Mouse (Mus musculus): ENCODE results near the gene Epn2.

The Epn2 gene

DNA sequence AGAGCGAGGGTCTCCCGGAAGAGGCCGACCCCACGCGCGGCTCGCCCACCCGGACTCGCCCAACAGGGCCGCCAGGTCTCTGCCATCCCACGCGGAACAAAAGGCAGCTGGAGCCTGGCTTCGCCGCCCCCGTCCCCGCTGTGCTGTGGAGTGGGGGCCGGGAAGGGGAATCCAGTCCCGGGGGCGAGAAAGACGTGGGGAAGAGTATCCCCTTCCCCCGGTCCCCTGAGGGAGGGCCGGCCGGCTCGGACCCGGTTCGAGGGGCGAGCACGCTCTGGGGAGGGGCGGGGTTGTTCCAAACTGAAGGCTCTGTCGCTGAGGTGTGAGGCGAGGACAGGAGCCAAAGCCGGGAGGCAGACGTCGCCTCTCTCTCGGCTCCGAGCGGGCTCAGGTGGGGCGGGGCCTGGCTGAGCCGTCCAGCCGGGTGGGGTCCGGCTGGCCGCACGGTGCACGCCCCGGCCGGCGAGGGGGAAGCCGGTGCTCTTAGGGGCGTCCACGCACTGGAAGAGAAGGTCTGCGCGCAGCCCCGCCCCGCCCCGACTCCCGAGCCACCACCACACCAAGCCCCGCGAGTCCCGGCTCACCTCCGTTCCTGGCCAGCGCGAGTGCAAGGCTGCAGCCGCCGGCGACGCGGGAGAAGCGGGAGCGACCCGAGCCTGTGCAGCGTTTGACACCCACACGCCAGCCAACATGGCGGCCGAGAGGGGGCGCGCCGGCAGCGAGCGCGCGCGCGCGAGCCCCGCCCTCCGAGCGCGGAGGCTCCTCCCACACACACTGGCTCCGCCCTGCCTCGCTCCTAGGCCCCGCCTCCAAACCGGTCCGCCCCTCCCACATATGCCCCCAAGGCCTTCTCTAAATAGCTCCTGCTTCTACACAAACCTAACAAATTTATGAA, at the start of gene Epn2:
TSS of gene Epn2 (minus strand) at position 705 of the 895 bp plus-strand sequence.
- DNase-seq (ENCODE audit: low read depth, low spot score), result peak; percentile 81

DNA sequence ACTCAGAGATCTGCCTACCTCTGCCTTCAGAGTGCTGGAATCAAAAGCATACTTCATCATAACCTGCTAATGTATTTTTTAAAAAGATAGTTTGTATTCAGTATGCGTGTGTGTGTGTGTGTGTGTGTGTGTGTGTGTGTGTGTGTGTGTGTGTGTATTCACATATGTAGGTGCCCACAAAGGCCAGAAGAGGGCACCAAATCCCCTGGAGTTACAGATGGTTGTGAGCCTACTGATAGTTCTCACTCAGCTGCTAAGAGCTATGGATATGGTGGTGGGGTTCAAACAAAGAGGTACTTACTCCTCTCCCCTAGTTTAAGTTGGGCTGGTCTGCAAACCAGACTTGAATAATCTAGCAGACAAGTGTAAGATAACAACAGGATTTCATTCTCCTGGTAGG, 47.0 kb upstream of the Epn2 start:
- DNase-seq (ENCODE audit: low read depth, low spot score), result peak; percentile 37

DNA sequence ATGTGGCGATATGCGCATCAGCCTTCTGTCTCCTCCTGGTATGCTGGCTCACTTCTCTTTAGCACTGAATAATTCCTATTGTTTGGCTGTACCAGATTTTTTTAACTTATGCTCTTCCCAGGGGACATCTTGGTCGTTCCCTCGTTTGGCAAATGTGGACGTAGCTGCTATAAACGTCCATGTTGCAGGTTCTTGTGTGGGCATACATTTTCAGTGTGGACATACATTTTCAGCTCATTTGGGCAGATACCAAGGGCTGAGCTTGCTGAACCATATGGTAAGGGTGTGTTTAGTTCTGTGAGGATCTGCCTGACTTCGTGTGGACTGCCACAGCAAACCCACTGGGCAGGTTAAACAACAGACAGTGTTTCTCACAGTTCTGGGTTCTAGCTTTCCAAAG, 45.6 kb upstream of the Epn2 start:
- DNase-seq (ENCODE audit: low read depth, low spot score), result no peak

DNA sequence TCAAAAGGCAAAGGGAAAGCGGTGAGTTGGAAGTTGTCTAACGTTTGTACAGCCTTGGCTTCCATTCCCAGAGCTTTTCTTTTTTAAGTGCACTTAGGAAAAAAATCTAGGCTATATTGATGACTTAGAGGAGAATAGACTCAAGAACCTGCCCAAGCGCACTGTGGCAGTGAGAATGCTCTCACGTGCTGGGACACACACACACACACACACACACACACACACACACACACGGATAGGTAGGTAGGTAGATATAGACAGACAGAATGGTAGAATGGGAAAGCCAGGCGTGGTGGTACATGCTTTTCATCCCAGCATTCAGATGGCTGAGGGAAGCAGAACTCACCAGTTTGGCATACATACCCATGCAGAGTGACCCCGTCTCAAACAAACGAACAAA, 41.3 kb upstream of the Epn2 start:
- DNase-seq (ENCODE audit: low read depth, low spot score), result no peak

DNA sequence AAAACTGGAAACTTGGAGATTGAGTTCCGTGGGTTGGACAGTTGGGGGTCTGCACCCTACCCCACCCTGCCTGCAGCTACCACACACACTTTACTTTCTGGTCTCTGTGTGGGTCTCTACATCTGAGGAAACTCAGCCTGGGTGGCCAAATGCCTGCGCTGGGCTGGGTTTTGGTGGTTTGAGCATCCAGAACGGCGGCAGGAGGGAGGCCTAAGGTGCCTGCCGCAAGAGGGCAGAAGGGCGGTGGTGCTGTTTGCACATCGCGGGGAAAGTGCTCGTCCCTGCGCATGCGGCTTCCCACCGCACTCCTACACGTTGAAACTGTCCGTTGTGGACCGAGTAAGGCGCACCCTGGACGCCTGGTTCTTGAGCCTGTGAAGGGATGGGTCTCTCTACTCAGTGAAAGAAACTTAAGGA, 40.8 kb upstream of the Epn2 start:
- peak; percentile 98 for DNase-seq (ENCODE audit: low read depth, low spot score)

DNA sequence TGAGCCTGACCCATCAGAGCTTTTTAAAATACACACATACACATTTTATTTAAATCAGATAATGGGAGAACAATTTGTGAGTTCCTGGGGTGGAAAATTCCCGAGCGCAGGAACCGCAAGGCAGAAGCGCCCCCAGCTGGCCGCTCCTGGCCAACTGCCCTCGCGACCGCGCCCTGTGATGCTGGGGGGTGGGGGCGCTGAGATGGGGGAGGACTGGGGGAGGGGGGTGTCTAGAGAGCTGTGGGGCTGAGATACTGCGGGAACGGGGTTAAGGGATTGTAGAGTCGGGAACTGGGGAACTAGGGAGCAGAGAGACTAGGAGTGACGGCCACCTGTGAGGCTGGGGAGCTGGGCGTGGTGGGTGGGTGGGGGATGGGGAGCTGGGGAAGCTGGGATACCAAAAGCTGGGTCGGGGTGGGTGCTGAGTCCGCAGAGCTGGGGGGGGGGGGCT, 40.3 kb upstream of the Epn2 start:
- DNase-seq (ENCODE audit: low read depth, low spot score), result peak; percentile 88

DNA sequence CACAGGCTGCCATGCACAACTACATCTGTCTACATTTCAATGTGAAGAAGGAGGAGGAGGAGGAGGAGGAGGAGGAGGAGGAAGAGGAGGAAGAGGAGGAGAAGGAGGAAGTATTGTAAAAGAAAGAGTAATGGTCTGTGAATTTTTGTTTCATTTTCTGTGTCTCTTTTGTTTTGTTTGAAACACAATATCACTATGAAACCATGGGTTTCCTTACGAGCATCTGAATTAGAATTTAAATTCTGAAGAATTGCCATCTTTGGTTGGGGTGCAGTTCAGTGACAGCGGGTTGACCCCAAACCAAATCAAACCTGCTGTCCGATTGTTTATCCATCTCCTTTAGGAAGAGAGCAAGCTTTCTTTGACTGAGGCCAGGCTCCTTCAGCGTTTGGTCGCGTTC, 39.9 kb upstream of the Epn2 start:
- DNase-seq (ENCODE audit: low read depth, low spot score), result no peak

DNA sequence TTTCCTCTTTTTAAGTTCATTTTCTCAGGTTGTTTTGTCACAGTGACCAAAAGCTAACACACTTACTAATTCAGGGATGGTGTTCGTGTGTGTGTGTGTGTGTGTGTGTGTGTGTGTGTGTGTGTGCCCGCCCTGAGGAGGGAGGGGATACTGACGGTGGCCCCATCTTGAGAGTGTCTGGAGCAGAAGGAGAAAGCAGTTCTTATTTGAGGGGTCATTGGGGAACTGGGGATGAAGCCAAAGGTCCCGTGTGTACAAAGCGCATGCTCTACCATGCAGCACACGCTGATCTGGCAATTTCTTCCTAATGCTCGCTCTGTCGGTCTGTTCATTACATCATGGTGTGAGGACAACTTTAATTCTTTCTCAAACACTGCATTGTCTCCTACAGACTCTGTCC, 39.1 kb upstream of the Epn2 start:
- no peak for DNase-seq (ENCODE audit: low read depth, low spot score)

DNA sequence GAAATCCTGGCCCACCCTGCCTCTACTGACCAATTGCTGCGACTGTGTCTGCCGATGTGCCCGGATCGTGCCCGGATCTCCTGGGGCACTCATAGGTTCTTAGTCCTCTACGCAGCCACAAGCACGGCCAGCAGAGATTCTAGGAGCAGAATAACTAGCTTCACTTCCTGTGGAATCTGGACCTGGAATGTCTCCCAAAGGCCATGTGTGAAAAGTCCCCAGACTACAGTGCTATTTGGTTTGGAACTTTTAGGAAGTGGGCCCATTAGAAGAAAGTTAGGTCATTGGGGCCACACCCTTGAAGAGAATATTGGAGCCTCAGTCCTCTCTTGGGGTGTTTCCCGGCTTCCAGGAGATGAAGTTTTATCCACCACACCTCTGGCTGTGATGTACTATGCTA, 38.6 kb upstream of the Epn2 start:
- DNase-seq (ENCODE audit: low read depth, low spot score), result no peak

DNA sequence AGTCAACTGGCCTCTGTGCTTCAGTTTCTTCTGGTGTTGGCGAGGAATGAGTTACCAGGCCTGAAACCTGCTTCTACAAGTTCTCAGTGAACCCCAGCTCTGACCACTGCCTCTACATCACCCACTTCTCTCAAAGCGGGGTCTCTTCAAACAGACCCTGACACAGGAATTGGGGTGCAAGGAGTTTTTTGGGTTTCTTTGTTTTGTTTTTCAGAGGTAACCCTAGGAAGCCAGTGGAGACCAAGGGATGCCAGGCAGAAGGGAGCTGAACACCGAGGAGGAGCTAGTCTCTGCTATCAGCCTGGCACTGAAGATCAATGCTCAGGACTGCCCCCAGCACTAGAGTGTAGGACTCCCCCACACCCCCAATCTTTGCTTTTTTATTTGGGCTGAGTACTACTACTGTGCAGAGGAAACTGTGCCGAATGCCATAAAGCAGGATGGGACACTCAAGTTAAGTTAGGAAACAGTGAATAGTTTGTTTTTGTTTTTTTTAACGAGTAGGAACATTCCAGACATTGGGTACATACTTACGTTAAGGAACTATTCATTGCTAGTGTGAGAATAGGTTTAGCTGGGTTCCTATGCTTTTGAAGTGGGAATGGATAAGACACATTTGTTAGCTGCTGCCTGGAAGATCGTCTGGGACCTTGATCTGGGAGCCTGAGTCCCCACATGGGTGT, 37.9 kb upstream of the Epn2 start:
- DNase-seq (ENCODE audit: low read depth, low spot score), result no peak

DNA sequence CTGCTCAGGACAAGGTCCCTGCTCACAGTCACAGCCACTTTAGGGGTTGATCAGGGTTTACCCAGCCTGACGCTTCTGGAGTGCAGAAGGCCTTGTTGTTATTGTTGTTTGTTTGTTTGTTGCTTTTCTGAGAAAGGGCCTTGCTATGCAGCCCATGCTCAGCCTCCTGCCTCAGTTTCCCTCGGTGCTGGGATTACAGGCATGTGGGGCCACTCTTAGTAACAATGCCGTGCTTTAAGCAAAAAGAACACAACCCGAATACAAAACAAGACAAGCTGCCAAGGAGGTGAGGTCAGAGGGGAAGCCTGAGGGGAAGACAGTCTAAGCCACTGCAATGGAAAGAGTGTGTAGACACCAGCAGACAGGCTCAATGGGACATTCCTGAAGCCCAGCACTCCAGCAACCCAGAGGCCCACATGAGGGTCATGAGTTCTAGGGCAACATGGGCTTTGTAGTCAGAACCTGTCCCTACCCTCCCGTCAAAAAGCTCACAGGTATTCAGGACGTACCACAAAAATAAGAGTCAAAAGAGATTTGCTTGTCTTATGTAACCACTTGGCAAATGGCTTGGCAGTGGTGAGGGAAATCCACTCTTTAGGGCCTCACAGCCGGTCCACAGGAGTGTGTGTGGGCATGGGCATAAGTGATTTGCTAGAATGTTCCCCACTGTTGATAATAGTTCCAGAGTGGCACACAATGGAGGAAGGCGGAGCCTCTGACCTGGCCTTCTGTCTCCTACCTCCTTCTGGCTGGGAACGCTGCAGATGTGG, 37.2 kb upstream of the Epn2 start:
- no peak for DNase-seq (ENCODE audit: low read depth, low spot score)

DNA sequence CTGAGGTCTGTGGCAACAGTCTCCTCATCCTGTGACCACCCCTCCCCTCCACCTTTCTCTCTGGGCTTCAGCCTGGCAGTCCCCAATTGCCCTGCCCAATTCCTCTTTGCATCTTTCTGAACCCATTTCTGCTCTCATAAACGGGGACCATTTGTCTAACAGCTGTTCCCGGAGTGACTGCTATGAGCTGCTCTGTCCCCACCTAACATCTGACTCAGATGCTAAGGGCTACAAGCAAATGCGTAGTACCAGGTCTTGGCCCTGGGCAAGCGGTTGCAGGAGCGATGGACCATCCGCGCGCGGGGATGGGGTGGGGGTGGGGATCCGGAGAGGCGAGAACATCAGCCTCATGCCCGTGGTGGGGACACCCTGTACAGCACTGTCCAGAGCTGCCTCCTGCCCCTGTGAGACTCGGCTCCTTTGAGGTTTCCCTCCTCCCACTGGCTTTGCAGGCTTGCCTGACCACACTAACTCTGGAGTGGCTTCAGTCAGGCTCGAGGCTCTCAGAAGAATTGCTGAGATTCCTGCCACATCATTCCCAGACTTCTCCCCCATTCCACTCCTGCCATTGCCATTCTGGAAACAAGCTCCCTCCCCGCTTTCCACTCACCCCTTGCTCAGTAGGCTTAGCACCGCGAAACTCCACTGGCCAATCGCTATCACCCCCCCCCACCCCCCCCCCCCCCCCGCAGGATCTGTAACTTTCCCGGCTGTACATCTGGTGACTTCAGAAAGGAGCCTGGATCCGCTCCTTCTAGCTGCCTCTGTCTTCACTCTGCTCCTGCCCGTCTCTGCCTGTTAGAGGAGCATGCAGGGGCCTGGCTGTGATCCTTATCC, 36.4 kb upstream of the Epn2 start:
- DNase-seq (ENCODE audit: low read depth, low spot score), result no peak

DNA sequence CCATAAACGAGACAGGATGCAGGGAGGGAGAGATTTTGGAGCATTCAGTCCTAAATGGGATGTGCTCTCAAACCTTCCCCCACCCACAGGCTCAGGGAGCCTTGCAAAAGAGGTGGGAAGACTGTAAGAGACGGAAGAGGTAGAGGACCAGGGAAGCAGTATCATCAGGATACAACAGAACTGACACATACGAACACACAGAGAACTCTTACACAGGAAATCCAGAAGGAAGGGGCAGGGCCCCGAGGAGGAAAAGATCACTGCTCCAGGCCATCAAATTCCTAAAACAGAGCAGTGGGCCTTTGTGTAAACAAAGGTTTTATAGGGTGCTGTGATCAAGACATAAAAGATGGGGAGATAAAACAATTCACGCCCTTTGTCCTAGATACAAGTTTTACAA, 34.9 kb upstream of the Epn2 start:
- DNase-seq (ENCODE audit: low read depth, low spot score), result no peak

DNA sequence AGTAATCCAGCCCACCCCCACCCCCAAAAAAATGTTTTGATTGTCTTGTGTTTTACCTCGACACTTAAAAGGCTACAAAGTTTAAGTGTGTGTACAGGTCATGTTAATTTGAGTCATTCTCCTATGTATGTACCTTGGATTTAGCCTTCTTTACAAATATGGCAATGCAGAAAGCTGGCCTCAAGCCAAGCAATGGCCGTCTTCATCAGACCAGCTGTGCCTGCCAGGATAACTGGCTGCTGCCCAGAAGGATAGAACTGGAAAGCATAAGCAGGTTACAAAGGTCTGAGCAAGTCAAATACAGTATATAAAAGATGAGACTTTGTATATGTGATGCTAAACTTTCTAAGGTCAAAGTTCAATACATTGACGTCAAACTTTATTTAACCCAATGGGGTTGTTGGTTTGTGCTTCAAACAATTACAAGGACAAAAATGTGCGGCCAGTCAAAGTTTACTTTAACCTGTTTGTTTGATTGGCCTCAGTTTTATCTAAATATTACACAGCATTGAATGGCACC, 32.7 kb upstream of the Epn2 start:
- DNase-seq (ENCODE audit: low read depth, low spot score), result no peak

DNA sequence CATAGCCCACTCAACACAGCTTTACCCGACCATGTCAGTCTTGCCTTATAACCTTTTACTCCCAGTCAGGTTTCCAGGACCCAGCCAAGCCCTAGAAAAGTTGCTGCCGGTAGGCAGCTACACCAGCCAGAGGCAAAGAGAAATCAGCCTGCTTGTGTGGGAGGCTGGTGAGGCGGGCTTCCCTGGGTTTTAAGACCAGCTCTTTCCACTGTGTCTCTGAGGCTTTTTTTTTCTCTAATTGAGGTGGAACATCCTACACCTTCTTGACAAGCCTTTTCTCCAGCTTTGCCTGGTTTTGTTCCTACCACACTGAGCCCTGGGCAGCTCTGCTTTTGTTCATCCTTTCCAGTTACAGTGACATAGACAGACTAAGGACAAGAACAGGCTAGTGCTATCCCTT, 31.7 kb upstream of the Epn2 start:
- DNase-seq (ENCODE audit: low read depth, low spot score), result no peak

DNA sequence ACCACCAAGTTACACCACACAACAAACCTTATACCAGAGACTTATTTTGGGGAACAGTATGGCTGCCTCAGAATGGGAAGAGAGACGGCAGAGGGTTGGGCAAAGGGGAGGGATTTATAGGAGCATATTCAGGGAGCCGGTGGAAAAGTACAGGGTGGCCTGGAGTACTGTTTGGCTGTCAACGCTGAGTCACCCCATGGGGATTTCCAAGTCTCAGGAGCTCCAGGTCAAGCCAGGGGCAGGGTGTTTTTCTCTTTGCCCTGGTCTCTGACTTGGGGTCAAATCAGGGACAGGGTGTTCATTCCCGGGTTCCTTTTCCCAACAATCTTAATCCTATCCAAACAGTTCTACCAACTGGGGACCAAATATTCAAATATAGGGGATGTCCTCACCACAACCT, 28.6 kb upstream of the Epn2 start:
- DNase-seq (ENCODE audit: low read depth, low spot score), result no peak

DNA sequence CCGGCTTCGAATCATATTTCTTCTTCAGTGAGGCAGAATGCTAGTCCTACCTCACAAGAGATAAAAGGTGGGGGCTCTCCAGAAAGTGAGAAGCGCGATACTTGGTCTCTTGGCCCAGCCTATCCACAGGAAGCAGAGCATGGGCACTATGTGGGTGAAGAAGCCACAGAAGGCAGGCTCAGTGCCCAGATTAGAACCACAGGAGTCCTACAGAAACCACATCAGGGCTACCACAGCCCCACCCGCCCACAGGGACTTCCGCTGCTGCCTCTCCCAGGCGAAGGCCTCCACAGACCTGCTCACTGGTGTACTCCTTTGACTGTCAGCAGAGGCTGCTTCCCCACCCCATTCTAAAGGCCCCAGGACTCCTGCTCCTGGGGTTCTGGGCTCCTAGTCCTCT, 23.2 kb upstream of the Epn2 start:
- DNase-seq (ENCODE audit: low read depth, low spot score), result no peak

DNA sequence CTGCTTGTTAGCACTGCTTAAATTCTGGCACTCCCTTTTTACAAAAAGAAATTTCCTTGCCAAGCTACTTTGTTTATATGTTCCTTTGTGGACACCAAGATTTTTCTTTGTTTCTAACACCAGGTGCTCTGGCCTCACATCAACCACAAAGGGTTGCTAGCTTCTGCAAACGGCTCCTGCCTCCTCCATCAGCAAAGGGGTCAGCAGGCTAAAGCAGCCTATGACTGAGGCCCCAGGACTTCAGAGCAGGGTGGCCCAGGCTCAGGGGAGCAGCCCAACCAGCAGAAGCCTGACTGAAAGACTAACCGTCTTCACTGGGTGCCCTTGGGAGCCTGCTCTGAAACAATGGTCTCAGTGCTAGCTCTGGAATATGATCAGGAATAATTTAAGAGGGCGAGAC, 22.0 kb upstream of the Epn2 start:
- DNase-seq (ENCODE audit: low read depth, low spot score), result no peak

DNA sequence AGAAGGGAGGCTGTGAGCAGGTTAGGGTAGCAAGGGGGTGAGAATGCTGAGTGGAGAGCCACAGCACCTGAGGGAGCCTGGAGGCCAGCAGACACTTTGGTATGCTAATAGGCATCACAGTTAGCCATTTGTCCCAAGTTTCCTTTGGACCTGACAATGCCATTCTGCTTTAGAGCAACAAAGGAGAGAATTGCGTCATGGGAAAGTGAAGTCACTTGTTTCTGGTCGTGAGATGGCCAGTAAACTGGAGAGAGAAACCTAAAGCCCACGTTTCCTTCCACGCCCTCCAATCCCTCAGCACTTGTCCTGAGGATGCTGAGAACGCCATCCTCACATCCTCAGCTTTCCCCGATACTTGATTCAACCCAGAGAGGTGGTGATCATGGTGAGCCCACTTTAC, 18.9 kb upstream of the Epn2 start:
- DNase-seq (ENCODE audit: low read depth, low spot score), result no peak

DNA sequence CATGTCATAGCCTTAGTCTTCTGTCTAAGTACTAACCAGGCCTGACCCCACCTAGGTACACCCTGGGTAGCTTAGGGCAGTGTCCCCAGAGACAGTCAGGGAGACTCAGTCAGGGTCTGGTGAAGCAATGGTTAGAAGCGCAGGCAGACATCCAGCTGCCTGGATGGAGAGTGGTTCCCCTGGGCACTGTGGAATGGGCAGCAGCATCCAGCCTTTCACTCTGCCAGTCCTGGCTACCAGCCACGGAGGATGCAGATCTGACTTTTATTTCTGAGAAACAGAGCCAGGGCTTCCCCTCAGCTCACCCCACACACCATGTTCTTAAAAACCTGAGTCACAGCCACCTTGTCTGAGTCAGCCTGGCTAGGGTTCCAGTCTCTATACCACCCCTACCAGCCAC, 18.0 kb upstream of the Epn2 start:
- no peak for DNase-seq (ENCODE audit: low read depth, low spot score)

DNA sequence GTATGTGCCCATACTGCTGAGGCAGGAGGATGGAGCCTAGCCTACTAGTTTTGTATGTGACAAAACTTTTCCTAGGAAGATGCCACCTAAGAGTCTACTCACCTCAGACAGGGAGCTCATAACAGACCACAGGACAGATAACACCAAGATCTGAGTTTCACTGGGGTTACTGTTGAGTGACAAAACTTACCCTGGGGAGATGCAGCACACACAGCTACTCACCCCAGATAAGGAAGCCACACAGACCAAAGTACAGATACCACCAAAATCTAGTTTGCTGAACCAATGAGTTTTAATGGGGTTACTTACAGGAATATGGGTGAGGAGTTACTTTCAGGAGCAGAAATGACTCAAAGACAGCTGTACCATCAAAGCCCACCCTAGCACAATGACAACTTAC, 13.6 kb upstream of the Epn2 start:
- no peak for DNase-seq (ENCODE audit: low read depth, low spot score)
